Mouse (Mus musculus): ENCODE results near the gene Hirip3.

DNA sequence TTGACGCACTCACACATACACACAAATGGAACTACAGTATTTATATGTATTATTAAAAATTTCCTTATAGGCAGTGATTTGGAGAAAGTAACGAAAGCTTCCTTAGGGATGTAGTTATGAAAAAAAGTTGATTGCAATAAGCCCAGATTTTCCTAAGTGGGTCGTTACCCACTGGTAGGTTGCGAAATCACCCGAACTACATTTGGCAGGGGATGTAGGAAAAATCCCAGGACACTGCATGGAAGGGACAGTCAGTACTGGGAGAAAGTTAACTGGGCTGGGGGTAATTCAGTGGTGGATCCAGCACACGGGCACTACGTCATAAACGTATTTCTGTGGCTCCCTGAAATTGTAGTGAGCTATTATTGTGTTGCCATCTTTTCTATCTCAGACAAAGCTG is 45.3 kb upstream of the Hirip3 start:
- TF ChIP-seq POLR2AphosphoS5 (IDR thresholded peaks at IDR 0.05; ENCODE audit: borderline replicate concordance, low read depth, low read length), result no peak
- no peak for TF ChIP-seq POLR2A (IDR thresholded peaks at IDR 0.05; ENCODE audit: control insufficient read depth in 1 of 2, insufficient read depth in 1 of 2, low read depth in 1 of 2, low read length in 2 of 2, poor library complexity in 1 of 2)
- no peak for TF ChIP-seq ETS1 (IDR thresholded peaks at IDR 0.05; ENCODE audit: low read depth, low read length)
- no peak for TF ChIP-seq ZC3H11A (IDR thresholded peaks at IDR 0.05; ENCODE audit: low read depth, low read length)
- TF ChIP-seq ZMIZ1 (IDR thresholded peaks at IDR 0.05; ENCODE audit: low read depth, low read length), result no peak
- TF ChIP-seq GATA1 (IDR thresholded peaks at IDR 0.05; ENCODE audit: low read depth, low read length), result no peak
- no peak for TF ChIP-seq USF1 (IDR thresholded peaks at IDR 0.05; ENCODE audit: low read depth, low read length)
- TF ChIP-seq RCOR1 (IDR thresholded peaks at IDR 0.05; ENCODE audit: low read depth, low read length), result no peak
- no peak for TF ChIP-seq ZNF384 (IDR thresholded peaks at IDR 0.05; ENCODE audit: low read depth, low read length)
- no peak for TF ChIP-seq CTCF (IDR thresholded peaks at IDR 0.05 in 2 of 3, conservative IDR thresholded peaks at IDR 0.05 in 1 of 3; ENCODE audit: control insufficient read depth in 1 of 3, insufficient read depth in 1 of 3, low read depth in 2 of 3, low read length in 3 of 3, poor library complexity in 1 of 3, severe bottlenecking in 1 of 3)
- TF ChIP-seq TAL1 (IDR thresholded peaks at IDR 0.05; ENCODE audit: low read length), result no peak
- no peak for TF ChIP-seq BHLHE40 (IDR thresholded peaks at IDR 0.05; ENCODE audit: borderline replicate concordance, low read depth, low read length)

Data from MEL (cell line).